Mouse (Mus musculus) embryonic facial prominence, embryonic 15.5 days (tissue): ENCODE measurements at regions not wholly inside any gene's neighbourhood (a gene's known extent, or its start where the extent isn't known, plus 50 kb on each side); places are given as distances from the start of the nearest gene placed in this dataset.

ENCODE experiments used
- ATAC-seq: fragments of 200-750 bp; cut with Nextera tagmentation; 2 replicates; pipeline ENCODE4 v1.8.0; 2017; ENCODE audit warnings: low read depth, moderate TSS enrichment; ENCODE audit not compliant: insufficient number of reproducible peaks, low FRiP score, low TSS enrichment
- H3K27ac ChIP-seq: fragments of 300-500 bp; sonication (generic); replicated peaks from 2 replicates; pipeline ENCODE4 v1.5.1; 2015; ENCODE audit warnings: mild to moderate bottlenecking, inconsistent platforms
- H3K27me3 ChIP-seq: fragments of 300-500 bp; sonication (generic); 2 replicates; pipeline ENCODE4 v1.6.1; 2015; ENCODE audit warnings: inconsistent platforms
- H3K36me3 ChIP-seq: fragments of 300-500 bp; sonication (generic); 2 replicates; pipeline ENCODE4 v1.6.1; 2015; ENCODE audit warnings: mild to moderate bottlenecking, inconsistent platforms
- H3K4me1 ChIP-seq: fragments of 300-500 bp; sonication (generic); 2 replicates; pipeline ENCODE4 v1.6.1; 2015; ENCODE audit warnings: inconsistent platforms
- H3K4me2 ChIP-seq: fragments of 300-500 bp; sonication (generic); replicated peaks from 2 replicates; pipeline ENCODE4 v1.6.1; 2015; ENCODE audit warnings: mild to moderate bottlenecking, inconsistent platforms
- H3K4me3 ChIP-seq: fragments of 300-500 bp; sonication (generic); replicated peaks from 2 replicates; pipeline ENCODE4 v1.5.1; 2015; ENCODE audit warnings: mild to moderate bottlenecking, inconsistent platforms
- H3K9ac ChIP-seq: fragments of 300-500 bp; sonication (generic); 2 replicates; pipeline ENCODE4 v1.6.1; 2015; ENCODE audit warnings: inconsistent platforms
- H3K9me3 ChIP-seq: fragments of 300-500 bp; sonication (generic); replicated peaks from 2 replicates; pipeline ENCODE4 v1.6.1; 2016; ENCODE audit warnings: inconsistent platforms
- WGBS: fragments of 180-500 bp; shearing (Covaris S2); methylation state at CpG from one replicate; pipeline ENCODE4 v1.1.7; 2015; 5-methylcytosine and 5-hydroxymethylcytosine counted together

DNA sequence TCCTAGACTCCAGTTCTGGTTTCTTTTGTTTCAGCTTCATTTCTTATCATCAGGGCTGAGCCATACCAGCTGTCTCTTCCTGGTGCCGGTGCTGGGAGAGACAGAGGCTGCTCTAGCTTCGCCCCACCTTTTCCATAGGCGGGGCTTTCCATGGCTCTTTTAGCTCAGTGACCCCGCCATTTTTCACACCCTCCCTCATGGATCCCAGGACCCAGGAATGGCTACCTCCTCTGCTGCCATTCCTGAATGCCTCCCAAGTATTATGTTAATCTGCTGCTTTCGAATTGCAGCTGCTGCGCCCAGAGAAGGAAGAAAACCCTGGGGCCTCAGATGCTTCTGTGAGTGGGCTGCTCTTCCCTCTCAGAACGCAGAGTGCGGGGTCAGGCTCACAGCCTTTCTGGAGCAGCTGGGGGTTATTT, 214.9 kb downstream of the Pik3r1 start:
- no peak overlapping the region for H3K9ac ChIP-seq
- H3K4me1 ChIP-seq: no peaks in the 10 kb centered on the region
- H3K27me3 ChIP-seq: no peaks in the 10 kb centered on the region
- no peak overlapping the region for H3K4me3 ChIP-seq
- H3K9me3 ChIP-seq: no peaks in the 10 kb centered on the region
- H3K4me2 ChIP-seq: no peak overlapping the region
- H3K36me3 ChIP-seq: no peaks in the 10 kb centered on the region
- no peak overlapping the region for H3K27ac ChIP-seq
- ATAC-seq: no peak
- 42% methylated on average over 8 of the region's 8 CpGs for WGBS

DNA sequence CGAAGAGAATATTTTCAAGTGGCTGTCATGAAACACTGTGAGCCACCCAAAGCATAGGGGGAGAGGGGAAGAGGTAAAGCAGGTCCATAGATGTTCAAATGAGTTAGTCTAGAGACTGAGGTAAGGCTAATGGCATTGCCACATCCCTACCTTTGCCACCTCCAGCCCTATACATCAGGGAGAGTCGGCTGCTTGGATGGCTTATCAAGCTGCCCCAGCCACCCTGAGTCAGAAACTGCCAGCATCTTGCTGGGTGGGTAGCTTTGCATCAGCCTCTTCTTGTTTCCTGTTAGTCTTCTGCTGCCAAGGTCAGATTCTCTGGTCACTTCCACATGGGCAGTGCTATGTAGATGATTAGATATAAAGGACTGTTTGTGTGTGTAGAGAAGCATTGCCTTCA, 215.6 kb downstream of the Pik3r1 start:
- H3K4me2 ChIP-seq: no peak overlapping the region
- no peak for ATAC-seq
- no peak overlapping the region for H3K4me3 ChIP-seq
- H3K27ac ChIP-seq: no peak overlapping the region
- H3K9ac ChIP-seq: no peak overlapping the region
- H3K27me3 ChIP-seq: no peaks in the 10 kb centered on the region
- H3K4me1 ChIP-seq: no peaks in the 10 kb centered on the region
- 81% methylated on average over 2 of the region's 2 CpGs for WGBS
- H3K9me3 ChIP-seq: no peaks in the 10 kb centered on the region
- no peaks in the 10 kb centered on the region for H3K36me3 ChIP-seq

DNA sequence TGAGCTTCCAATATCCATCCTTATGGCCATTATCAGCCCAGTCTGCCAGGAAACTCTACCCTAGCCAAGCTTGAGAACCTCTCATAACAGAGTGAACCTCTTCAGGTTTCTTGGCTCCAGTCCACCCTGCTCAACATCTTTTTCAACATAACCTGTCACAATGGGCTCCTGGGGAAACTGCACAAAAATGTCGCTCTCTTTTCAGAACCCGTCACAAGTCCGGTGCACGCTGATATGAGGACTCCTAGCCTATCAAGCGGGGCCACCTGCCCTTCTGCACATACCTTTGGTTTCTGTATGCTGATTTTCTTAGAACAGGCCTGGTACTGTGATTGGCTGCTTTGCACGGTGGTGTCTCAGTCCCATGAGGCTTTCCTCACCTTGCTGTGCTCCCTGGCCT, 216.9 kb downstream of the Pik3r1 start:
- H3K4me2 ChIP-seq: no peak overlapping the region
- H3K27ac ChIP-seq: no peak overlapping the region
- H3K4me1 ChIP-seq: no peaks in the 10 kb centered on the region
- H3K9me3 ChIP-seq: no peaks in the 10 kb centered on the region
- no peaks in the 10 kb centered on the region for H3K27me3 ChIP-seq
- H3K36me3 ChIP-seq: no peaks in the 10 kb centered on the region
- 86% methylated on average over 6 of the region's 6 CpGs for WGBS
- ATAC-seq: no peak
- H3K9ac ChIP-seq: no peak overlapping the region
- H3K4me3 ChIP-seq: no peak overlapping the region

GRCm38 (mm10) chr13:101550526-101550925, 217.5 kb downstream of the Pik3r1 start:
- no peaks in the 10 kb centered on the region for H3K9me3 ChIP-seq
- H3K4me2 ChIP-seq: no peak overlapping the region
- no peak overlapping the region for H3K4me3 ChIP-seq
- H3K27ac ChIP-seq: no peak overlapping the region
- no peaks in the 10 kb centered on the region for H3K36me3 ChIP-seq
- H3K9ac ChIP-seq: no peak overlapping the region
- H3K27me3 ChIP-seq: no peaks in the 10 kb centered on the region
- WGBS: 63% methylated on average over 5 of the region's 5 CpGs
- H3K4me1 ChIP-seq: peaks cover 5% of the 10 kb centered on the region; the same call in 1 of the 2 replicates
- no peak for ATAC-seq

DNA sequence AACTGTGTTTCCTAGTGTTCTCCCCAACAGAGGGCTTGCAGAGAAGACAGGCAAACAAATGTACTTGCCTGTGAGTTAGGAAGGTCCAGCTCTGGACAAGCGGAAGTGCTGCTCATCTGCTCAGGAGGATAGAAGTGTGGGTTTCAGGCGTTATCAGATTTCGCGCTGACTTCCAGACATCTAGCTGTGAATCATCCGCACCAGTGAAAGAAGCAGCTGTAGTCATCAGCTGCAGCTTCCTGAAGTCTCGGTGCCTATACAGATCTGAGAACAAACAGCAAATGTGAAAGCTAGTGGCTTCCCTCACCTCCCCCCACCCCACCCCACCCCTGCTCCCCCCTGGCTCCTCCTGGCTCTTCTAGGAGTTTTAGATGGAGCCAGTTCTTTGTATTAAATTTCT, 220.1 kb downstream of the Pik3r1 start:
- ATAC-seq: no peak

GRCm38 (mm10) chr13:101547365-101547764, 220.7 kb downstream of the Pik3r1 start:
- Histone ChIP-seq H3K27ac (no peak overlapping the region), H3K27me3 (no peaks in the 10 kb centered on the region), H3K9me3 (no peaks in the 10 kb centered on the region), H3K4me2 (no peak overlapping the region), H3K9ac (no peak overlapping the region), H3K4me1 (peaks cover 6% of the 10 kb centered on the region; the same call in 1 of the 2 replicates), H3K36me3 (no peaks in the 10 kb centered on the region), H3K4me3 (no peak overlapping the region)
- WGBS: 81% methylated on average over 2 of the region's 2 CpGs
- ATAC-seq: no peak

More for the DNA sequence above, 220.1 kb downstream of the Pik3r1 start:
- Histone ChIP-seq H3K36me3 (no peaks in the 10 kb centered on the region), H3K4me2 (0 out of 2 replicates have a peak overlapping the region, but pooled peaks have one; percentile 15), H3K4me3 (no peak overlapping the region), H3K27me3 (no peaks in the 10 kb centered on the region), H3K9ac (no peak overlapping the region), H3K4me1 (peaks cover 6% of the 10 kb centered on the region; the same call in 1 of the 2 replicates), H3K9me3 (no peaks in the 10 kb centered on the region), H3K27ac (0 out of 2 replicates have a peak overlapping the region, but pooled peaks have one; percentile 28)
- WGBS: 22% methylated on average over 6 of the region's 6 CpGs

- Histone ChIP-seq H3K4me1 (peaks cover 16% of the 10 kb centered on the region), H3K9ac (no peak overlapping the region), H3K4me2 (no peak overlapping the region), H3K27me3 (no peaks in the 10 kb centered on the region), H3K27ac (no peak overlapping the region), H3K9me3 (no peaks in the 10 kb centered on the region), H3K4me3 (no peak overlapping the region), H3K36me3 (no peaks in the 10 kb centered on the region)
- no peak for ATAC-seq
- 38% methylated on average over 6 of the region's 6 CpGs for WGBS
Measured at GRCm38 (mm10) chr13:101545344-101546181, 222.5 kb downstream of the Pik3r1 start.

GRCm38 (mm10) chr13:101540391-101541191, 227.4 kb downstream of the Pik3r1 start:
- Histone ChIP-seq H3K4me1 (peaks cover 14% of the 10 kb centered on the region), H3K27me3 (no peaks in the 10 kb centered on the region), H3K4me2 (peak overlapping the region; percentile 28), H3K27ac (no peak overlapping the region), H3K9ac (no peak overlapping the region), H3K9me3 (no peaks in the 10 kb centered on the region), H3K4me3 (no peak overlapping the region), H3K36me3 (no peaks in the 10 kb centered on the region)
- WGBS: 34% methylated on average over 14 of the region's 14 CpGs
- peak; percentile 72 for ATAC-seq

DNA sequence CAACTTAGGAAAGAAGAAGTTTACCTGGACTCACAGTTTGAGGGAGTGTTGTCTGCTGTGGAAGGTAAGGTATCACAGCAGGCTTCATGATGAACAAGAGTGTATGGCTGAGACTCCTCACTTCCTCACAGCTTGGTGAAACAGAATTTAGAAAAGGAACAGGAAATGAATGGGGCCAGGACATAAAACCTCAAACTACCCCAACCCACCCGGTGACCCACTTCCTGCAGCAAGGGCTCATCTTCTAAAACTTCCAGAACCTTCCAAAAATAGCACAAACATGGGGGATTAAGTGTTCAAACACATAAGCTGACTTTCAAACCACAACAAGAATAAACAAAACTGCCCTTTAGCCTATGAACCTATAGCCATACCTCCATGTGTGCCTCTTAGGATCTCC, 229.9 kb downstream of the Pik3r1 start:
- H3K27me3 ChIP-seq: no peaks in the 10 kb centered on the region
- peaks cover 13% of the 10 kb centered on the region for H3K4me1 ChIP-seq
- H3K4me3 ChIP-seq: no peak overlapping the region
- no peaks in the 10 kb centered on the region for H3K9me3 ChIP-seq
- H3K9ac ChIP-seq: no peak overlapping the region
- 64% methylated on average over 1 of the region's 1 CpGs for WGBS
- ATAC-seq: no peak
- no peak overlapping the region for H3K27ac ChIP-seq
- H3K36me3 ChIP-seq: no peaks in the 10 kb centered on the region
- H3K4me2 ChIP-seq: no peak overlapping the region

- peaks cover 8% of the 10 kb centered on the region for H3K4me1 ChIP-seq
- H3K4me2 ChIP-seq: no peak overlapping the region
- 86% methylated on average over 1 of the region's 1 CpGs for WGBS
Measured at GRCm38 (mm10) chr13:101536019-101536418, 232.0 kb downstream of the Pik3r1 start.

GRCm38 (mm10) chr13:101535331-101535866, 232.6 kb downstream of the Pik3r1 start:
- WGBS: 83% methylated on average over 3 of the region's 3 CpGs
- ATAC-seq: no peak
- no peak overlapping the region for H3K4me2 ChIP-seq
- no peak overlapping the region for H3K27ac ChIP-seq
- H3K9me3 ChIP-seq: no peaks in the 10 kb centered on the region
- H3K9ac ChIP-seq: no peak overlapping the region
- no peak overlapping the region for H3K4me3 ChIP-seq
- H3K4me1 ChIP-seq: peaks cover 1% of the 10 kb centered on the region
- no peaks in the 10 kb centered on the region for H3K36me3 ChIP-seq
- no peaks in the 10 kb centered on the region for H3K27me3 ChIP-seq

More at GRCm38 (mm10) chr13:101536019-101536418, 232.0 kb downstream of the Pik3r1 start:
- Histone ChIP-seq H3K9ac (no peak overlapping the region), H3K27me3 (no peaks in the 10 kb centered on the region), H3K27ac (no peak overlapping the region), H3K36me3 (no peaks in the 10 kb centered on the region), H3K9me3 (no peaks in the 10 kb centered on the region), H3K4me3 (no peak overlapping the region)
- no peak for ATAC-seq
